Mouse (Mus musculus) embryo, embryonic 11 days (tissue): Measurements from ENCODE around the gene Fndc3b.

Experiments
- DNase-seq: peaks from one replicate; pipeline ENCODE4 v3.0.0-alpha.2; 2015

Gene Fndc3b

DNA sequence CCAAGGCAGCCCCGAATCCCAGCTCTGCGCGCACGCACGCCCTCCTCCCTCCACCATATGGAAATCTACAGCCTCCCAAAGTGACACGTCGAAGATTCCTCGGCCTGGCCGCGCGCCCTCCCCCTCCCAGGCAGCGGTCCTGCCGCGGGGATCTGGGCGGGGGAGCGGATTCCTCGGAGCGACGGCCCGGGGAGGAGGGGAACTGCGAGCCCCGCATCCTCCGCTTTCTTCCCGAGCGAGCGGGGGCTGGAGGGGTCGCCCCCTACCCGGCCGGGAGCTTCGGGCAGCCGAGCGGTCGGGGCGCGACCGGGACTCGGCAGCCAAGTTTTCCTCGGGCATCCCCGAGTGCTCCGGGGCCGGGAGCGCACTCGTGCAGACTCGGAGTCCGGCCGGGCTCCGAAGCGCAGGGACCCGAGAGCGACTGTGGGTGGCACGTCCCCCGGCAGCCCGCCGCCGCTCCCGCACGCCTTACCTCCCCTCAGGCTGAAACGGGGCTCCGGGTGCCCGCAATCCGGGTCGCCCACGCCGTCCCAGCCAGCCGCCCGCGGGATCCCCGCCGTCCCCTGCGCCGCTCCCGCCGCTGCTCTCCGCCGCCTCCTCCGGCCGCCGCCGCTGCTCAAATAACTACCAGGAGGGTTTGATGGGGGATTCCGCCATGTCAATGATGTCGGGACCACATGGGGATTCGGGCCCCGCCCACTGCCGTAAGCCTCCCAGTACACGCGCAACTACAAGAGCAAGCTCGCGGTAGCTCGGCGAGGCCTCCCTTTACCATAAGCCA is at the start of gene Fndc3b:
Gene Fndc3b, minus strand, starts transcription at position 660 of the 781 bp plus-strand sequence.
- peak; percentile 96 for DNase-seq

DNA sequence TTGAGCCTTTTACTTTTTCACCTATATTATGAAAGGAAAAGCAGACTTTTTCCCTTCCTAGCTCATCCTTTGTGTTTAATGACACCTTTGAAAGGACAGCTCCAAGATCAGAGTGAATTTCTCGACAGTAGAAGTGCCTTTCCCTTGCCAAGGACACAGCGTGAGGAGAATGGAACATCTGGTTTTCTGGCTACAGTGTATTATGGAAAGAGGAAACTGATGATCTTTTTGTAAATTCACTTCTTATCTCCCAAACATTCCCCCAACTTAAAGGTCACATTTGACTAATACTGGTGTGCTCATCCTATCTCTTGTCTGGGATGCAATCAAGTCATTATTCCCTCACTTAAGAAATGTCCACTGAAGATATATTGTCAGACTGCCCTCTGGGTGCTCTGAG is 49.2 kb upstream of the Fndc3b start:
- DNase-seq = no peak

DNA sequence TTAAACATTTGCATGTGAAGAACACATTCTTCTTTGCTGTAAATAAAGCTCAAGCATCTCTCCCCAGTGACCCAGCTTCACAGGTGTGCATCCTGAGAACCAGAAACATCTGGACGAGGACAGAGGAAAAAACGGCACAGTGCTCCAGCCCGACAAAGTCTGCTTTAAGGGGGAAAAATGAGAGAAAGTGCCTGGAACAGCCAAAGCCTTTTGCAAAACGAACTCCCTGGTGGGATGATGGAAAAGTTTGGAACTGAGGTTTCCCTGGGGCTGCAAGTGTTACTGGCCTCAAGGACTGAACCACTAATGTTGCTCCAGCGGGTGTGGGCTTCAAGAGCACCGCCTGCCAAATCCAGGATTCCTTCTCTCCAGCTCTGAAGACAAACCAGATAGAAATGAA is 47.9 kb upstream of the Fndc3b start:
- DNase-seq = peak; percentile 19

DNA sequence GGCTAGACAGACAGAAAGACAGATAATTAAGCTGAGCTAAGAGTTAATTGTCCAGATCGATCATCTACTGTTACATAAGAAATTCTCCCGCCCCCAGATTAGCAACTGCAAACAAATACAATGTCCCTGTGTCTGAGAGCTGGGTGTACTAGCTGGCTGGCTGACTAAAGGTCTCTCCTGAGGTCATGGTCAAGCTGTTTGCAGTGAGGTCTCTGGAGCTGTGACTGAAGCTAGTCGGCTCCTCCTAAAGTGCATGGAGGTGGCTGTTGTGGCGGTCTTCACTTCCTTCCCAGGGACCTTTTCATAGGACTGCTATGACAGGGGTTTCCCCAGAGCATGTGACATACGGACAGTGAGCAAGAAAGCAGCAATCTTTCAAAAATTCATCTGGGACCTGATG is 40.5 kb upstream of the Fndc3b start:
- no peak for DNase-seq

DNA sequence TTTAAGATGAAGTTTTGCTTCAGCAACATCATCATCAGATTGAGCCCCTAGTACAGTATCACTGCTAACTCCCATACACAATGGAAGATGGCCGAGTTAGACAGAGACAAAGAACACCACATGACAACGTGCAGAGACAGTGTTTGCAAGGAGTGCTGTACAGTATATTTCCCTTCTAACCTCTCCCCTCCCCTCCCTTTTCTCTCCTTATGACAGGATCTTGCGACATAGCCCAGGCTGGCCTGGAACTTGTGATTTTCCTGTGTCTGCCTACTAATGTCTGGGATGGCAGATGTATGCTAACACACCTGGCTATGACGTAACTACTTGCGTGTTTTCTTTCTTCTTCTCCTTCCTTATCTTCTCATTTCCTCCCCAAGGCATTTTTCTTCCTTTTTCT is 40.0 kb upstream of the Fndc3b start:
- DNase-seq = no peak

DNA sequence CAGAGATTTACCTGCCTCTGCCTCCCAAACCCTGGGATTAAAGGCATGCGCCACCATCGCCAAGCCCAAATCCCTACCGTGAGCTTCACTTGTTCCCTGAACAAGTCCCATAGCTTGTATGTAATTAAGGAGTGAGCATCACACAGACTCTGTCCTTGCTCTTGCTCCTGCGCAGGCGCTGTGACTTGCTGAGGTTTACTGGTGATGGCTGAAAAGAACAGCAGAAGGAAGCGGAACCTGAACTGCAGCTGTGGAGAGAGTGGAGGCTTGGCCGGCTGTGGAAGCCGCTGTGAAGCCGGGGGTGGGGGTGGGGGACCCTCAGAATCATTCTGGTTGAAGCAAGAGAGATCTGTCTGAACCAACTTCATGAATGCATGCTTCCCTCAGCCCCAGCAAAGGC is 34.5 kb upstream of the Fndc3b start:
- DNase-seq = no peak

DNA sequence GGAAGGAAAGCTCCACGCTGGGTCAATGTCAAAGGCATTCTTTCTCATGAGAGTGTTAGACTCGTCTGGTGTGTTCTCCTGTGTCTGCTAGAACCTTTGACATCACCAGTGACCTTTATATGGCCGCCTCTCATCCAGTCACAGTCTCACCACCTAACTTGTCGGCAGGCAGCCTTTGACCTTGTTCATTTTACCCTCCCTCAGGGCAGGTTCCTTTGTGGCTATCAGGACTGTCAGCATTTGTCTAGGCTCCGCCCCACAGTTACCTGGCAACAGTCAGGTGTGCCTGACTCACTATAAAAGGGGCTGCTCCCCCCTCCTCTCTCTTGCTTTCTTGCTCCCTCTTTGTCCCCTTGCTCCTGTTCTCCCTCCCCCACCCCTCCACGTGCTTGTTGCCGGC is 33.6 kb upstream of the Fndc3b start:
- peak; percentile 11 for DNase-seq

DNA sequence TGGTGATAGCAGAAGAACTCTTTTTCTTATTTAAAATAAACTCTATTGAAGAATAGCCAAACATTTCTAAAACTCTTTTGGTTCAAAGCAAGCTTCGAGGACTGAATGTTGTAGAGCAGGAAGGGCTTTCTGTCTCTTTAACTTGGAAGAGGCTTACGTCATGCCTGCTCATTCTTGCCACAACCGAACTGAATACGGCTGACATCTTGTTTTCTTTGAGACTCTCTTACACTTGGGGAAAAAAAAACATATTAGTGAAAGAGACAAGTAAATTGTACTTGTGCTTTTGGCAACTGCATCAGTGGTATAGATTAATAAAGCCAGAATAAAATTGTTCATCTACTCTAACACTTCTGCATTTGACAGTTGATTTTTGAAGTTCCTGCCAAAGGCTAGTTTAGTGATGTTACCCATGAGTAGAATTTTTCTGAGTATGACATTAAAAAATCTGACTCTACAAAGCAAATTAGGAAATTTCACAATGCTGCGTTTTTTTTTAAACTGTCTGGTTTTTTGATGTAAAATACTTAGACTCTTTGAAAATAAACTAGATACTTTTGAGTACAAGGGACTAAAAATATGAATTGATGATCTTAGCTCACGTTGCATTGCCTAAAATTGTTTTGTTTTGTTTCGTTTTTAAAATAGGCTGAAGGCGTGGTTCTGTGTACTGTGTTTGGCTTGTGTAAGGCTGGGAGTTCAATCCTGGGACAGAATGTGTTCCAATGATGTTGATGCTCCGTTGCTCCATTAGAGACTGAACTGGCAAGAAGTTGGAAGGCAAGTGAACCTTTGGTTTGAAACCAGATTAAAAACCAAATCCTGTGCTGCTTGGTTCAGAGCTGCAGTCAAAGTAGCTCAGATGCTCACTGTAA is 32.4 kb upstream of the Fndc3b start:
- no peak for DNase-seq

DNA sequence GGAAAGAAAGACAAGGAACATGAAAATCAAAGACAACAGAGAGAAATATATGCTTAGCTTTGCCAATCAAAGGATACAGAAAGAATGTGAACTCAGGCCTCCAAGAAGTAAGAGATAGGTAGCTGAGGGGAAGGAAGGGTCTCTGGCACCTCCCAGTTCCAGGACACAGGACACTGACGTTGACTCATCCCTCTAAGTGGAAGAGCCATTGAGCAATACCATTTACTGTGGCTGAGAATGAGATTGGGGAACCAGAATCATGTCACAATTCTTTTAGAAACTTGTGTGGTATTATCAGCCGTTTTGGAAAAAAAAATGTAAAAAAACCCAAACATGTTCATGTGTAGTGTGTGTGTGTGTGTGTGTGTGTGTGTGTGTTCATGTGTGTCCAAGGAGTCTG is 31.0 kb upstream of the Fndc3b start:
- no peak for DNase-seq

DNA sequence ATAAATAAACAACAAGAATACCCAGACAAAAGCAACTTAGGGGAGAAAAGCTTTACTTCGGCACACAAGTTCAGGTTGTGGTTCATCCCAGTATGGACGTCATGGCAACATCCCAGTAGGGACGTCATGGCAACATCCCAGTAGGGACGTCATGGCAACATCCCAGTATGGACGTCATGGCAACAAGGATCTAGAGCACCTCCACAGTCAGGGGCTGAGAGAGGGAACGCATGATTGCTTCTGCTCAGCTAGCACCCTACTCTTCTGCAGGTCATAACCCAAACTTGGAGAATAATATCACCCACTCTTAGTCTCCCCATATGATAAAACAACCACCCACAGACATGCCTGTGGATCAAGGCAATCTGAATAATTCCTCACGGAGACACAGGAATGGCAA is 29.0 kb upstream of the Fndc3b start:
- no peak for DNase-seq

DNA sequence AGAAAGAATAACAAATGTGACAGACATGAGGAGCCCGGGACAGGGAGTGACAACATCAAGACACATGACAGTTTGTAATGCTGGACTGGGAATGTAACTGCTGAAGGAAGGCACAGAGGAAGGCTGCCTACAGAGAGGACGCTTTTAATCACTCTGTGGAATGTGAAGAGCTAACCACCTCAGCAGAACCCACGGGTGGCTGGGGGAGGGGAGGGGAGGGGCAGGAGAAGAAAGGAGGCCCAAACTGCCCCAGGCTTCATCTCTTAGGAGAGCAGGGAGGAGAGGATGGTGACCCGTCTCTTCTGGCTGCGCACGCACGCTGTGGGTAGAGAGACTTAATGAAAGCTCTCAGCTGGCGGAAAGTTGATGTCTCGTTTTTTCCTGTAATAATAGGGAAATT is 25.1 kb upstream of the Fndc3b start:
- peak; percentile 49 for DNase-seq

DNA sequence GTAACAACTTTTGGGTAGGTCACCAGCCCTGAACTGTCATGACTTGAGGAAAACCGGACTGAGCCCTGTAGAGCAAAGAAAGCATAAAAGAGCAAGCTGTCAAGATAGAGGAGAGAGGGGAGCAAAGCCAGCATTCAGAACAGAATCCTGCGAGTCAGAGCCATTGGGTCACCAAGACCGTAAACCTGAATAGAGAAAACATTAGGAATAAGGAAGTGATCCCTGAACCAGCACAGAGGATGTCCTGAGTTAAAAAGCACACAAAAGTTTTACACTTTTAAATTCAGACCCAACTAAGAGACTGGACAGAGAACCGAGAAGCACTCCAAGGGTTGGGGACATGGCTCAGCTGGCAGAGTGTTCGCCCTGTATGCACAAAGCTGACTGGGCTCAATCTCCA is 24.0 kb upstream of the Fndc3b start:
- no peak for DNase-seq

DNA sequence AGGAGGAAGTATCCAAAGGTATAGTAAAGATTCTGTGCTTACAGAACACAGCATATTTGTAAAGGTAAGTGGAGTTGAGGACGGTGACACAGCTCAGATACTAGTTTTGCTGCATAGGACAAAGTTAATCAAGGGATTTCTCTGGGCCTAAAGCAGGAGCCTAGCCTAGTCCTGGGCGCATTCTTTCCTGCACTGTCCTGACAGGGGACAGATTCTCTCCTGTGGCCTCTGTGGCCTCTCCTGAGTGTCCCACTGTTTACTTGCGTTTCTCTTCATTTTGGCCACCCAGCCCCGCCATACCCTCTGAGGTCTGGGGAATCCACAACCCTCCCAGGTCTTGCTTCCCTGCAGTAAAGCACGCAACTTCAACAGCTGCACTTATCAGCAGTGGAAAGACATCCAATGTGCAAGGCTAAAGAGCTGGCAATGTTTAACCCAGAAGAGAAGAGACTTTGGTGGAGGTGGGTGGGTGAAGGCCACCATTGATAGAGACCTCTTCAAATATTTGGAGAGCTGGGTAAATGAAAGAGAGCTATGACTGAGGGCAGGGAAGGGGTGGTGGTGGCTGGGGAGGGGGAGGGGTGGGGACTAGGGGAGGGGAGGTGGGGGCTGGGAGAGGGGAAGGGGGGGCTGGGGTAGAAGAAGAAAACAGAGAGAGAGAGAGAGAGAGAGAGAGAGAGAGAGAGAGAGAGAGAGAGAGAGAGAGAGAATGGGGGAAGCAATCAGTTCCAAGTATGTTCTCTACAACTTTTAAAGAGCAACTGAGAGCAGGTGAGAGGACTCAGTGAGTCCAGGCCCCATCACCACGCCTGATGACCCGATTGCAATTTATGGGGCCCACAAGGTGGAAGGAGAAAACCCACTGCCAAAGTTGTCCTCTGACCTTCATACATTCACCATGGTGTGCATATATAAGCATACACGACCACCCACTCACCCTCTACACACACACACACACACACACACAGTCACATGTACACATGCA is 18.0 kb upstream of the Fndc3b start:
- no peak for DNase-seq

DNA sequence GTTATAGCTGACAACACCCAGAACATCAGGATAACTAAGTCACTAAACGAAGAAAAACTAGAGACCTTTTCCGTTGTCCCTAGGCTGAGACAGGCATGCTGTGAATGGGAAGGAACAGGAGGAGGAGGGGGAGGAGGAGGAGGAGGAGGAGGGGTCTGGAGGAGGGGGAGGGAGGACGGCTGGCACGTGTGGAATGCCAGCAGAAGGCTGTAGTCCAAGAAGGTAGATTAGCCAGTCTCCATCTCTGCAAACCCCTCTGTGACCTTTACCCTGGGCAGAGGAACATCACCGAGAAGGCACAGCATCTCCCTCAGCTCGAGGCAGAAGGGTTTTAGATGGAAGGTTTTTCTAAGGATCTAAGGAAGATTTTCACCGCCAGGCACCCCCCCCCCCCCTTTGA is 17.1 kb upstream of the Fndc3b start:
- peak; percentile 17 for DNase-seq

DNA sequence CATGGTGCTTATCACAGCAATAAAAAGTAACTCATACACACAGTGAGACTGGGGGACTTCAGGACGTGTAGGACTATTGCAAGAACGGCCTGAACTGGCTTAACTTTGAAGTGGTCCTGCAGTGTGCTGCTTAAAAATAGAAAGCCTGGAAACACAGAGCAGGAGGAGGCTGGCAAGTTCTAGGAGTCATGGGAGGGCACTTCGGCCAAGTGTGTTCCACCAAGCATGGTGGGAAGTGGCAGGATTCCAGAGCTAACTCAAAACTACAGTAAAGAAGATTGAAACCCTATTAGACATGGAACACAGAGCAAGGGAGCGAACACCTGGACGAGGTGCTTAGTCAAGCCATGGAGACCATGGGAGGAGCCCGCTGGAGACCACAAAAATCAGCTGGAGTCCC is 14.6 kb upstream of the Fndc3b start:
- no peak for DNase-seq

DNA sequence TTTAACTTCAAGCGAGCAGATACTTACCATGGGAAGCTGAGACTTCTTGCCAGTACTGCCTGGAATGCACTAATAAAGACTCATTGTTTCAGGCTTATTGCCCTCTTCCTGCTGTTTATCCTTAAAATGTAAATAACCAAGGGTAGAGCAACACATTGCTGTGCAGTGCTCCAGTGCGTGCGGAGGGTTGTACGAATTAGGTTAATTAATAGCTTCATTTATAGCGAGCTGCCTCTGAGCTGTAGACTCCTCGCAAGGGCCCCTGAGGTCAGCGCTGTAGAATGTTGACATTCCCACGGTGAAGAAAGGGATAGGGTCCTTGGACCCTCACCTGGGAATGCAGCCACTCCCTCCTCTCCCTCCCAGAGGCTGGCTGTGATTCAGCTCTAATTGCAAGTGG is 13.1 kb upstream of the Fndc3b start:
- DNase-seq = no peak

DNA sequence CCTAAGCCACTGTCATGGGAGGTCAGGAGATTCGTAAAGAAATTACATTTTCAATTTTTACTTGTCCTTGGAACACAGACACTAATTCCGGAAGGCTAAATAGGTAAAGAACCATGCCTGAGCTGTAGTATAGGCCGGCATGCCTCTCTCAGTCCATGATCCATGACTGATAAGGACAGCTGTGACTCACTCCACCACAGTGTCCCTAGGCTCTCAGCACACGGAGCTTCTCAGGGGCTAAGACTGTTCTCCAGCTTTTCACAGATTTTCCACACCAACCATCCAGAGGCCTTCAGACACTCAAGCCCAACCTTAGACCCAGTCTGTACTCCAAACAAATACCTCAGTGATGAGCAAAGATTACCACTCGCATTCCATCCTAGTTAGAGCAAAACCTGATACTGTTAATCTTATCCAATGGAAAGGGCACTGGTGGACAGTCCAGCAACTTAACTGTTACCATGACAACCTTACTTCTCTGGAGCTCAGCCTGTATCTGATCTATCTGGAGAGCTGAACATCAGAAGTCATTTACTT is 7.8 kb upstream of the Fndc3b start:
- DNase-seq = no peak

DNA sequence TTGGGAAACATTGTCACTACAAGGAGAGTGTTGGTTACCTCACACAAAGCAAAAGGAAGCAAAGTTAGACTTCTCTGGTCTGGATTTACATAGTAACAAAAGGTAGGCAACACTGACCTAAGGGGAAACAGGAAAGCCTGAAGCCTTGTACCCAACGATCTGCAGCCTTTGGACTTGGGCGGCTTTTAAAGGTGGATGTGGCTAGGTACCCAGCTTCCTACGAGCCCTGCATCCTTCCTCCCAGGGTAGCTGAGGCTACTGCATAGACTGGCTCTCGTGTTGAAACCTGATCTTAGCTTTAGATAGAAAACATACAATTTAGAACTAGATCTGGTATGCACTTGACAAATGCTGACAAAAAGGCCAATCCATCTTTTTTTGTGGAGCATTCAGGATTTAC is 2.9 kb upstream of the Fndc3b start:
- no peak for DNase-seq

DNA sequence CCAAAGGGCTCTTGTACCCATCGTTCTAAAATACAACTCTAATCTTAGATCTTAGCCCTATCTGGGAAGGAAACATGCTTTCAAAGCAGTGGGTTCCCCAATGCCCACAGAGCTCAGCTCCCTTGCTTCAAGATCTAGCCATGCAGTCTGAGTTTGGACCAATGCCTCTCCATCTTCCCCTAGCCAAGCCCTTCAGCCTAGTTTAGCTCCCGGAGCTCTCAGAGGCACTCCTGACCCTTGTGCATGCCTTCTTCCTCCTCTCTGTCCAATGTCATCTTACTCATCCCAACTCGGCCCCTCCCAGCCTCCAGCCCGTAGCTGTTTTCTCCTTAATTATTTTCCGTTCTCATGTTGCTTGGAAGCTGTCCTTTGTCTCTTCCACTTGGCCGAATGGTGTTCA is 1.3 kb upstream of the Fndc3b start:
- DNase-seq = no peak

DNA sequence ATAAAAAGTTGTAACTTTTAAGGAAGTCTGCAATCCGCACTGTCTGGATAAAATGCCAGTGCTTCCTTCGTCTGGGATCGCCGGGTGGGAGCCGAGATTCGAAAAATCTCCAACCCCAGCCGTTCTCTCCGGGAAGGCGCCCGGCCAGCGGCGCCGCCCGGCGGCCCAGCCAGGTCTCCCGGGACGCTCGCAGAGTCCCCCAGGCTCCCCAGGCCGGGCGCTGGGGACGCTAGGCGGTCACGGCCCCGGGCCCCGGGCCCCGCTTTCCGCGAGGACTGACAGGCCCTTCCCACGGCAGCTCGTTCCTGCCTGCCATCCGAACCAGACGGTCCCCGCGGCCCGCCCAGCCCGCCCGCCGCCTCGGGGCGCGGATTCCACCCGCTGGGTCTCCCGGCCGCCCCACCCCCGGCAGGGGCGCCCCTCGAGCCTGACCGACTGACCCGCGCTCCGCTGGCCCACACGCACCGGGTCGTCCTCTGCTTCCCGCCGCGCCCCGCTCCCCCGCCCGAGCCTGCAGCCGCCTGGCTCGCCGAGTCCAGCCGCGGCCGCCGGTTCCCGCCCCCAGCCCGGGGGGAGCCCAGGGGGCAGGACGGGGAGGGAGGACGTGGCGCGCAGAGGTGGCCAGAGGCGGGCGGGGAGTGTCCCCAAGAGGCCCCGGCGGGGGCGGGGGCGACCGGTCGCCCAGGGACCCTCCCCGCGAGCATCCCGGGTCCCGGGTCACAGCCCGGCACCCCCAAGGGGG is 1.0 kb downstream of the Fndc3b start:
- DNase-seq = peak; percentile 78

DNA sequence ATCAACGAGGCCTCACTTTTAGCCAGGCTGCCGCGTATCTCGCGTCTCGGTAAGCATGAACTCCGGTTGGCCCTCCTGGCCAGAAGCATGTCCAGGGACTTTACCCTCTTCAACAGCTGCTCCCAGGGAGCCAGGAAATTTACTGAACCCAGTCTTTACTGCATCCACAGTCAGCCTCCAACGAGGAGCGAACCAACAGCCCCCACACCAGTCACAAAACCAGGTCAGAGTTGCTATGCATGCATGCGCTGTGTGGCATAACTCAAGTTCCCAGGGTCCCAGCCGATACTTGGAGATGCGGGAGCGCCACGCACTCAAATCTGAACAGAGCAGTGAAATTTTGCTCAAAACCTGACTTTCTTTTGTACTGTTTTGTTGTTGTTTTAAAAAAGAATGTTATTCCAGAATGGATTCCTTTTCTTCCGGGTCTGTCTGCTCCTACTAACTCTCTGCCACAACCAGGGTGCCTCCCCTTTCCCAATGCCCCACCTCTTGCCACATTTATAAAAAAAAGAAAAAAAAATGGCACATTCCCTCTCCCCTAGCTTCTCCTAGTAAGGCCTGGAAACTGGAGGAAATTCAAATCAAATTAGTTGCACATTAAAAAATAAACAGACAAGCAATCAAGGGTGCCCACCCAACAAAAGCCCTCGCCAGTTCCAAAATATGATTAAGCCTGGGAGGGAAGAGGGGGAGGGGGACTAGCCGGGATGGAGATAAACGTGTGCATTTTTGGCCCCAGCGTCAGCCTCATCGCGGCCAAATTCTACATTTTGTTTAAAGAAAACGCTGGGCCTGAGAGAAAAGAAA is 1.8 kb downstream of the Fndc3b start:
- peak; percentile 60 for DNase-seq
